Mouse (Mus musculus): ENCODE results near the gene Usp49.

DNA sequence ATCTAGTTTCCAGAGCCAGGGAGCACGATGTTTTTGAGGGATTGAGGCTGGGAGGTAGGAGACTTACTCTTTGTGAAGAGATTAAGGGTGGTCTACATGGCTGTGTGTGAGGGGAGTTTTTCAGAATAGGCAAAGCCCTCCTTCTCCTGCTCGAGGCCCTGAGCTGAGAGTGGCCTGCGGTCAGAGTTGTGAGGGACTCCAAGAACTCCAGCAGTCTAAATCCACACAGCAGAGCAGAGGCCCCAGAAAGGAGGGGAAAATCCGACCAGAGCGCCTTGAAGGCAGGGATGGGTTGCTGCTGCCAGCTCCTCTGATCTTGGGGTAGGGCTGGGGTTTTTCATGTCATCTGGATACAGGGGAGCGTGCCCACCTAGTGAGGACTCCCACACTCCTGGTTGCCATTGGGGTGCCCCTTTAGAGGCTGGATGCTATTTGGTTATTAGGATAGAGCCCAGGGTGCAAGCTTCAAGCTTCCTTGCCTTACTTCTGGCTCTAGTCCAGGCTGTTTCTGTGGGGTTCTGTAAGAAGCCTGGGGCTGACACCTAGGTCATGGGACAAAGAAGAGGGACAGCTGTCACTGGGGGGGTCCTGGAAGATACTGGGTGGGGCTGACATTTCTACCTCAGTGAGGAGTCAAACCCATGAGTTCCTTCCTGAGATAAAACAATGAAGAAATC lies 34.2 kb upstream of the Usp49 start:
- no peak for TF ChIP-seq CTCF (IDR thresholded peaks at IDR 0.05; ENCODE audit: low read depth)
- no peak for TF ChIP-seq EP300 (IDR thresholded peaks at IDR 0.05; ENCODE audit: low read depth)

All from liver, postnatal 0 days (tissue).